Mouse (Mus musculus) testis, adult 2 months (tissue): ENCODE measurements around the gene Atp6v1fnb.

Source experiments
- CTCF ChIP-seq: fragments of 200-500 bp; IDR thresholded peaks from 2 replicates; pipeline ENCODE4 v1.5.1; 2012; ENCODE audit warnings: low read depth, mild to moderate bottlenecking, inconsistent platforms, low read length, moderate library complexity; ENCODE audit not compliant: control insufficient read depth, insufficient read depth, insufficient replicate concordance
- POLR2A ChIP-seq: fragments of 200-500 bp; IDR thresholded peaks from 2 replicates; pipeline ENCODE4 v1.6.1; 2012; ENCODE audit warnings: low read depth, mild to moderate bottlenecking, inconsistent platforms, low read length, moderate library complexity; ENCODE audit not compliant: control insufficient read depth

DNA sequence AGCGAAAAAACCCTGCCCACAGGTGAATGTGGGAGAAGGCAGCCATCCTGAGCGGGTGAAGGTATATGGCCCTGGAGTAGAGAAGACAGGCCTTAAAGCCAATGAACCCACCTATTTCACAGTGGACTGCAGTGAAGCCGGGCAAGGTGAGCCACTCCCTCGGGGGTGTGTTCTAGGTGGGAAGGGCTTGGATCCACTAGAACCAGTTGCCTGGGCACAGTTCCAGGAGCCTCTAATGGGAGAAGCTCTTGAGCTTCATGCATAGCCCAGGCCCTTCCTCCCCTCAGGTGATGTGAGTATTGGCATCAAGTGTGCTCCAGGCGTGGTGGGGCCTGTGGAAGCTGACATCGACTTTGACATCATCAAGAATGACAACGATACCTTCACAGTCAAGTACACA is 25.9 kb upstream of the Atp6v1fnb start:
- TF ChIP-seq CTCF: no peak
- no peak for TF ChIP-seq POLR2A
